In the genomic region with DNA sequence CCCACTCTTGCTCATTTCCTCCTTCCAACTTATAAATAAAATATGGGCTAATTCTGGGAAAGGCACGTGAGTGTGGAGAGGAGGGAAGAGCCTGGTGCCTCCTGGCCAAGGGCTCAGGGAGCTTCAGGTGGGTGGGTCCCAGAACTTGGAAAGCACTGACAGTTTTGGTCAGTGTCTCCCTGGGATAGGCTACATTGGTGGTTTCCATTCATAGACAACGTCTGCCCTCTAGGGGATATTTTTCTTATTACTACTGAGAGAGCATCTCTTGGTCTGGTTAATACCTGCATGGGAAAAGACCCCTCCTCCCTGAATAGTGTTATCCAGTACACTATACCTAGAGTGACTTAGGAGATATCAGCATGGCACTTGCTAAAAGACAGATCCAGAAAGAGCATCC, we compare ENCODE assay signal across 8 mouse cellular contexts. TPM values are rescaled to one million over a fixed set of nuclear protein-coding genes. Genes with fewer than 3 reads are reported as not detected.
DNase-seq lines count a peak whose midpoint lies in the region; TF ChIP-seq lines count a peak whose summit lies in the region.

No protein-coding gene starts in this region.

- no peak for TF ChIP-seq POLR2A in brain, embryonic 14.5 days (IDR thresholded peaks at IDR 0.05; ENCODE audit: borderline replicate concordance, extremely low read depth, insufficient read depth, insufficient read length, poor library complexity, severe bottlenecking)
- no peak for TF ChIP-seq POLR2A in myocyte (IDR thresholded peaks at IDR 0.05; ENCODE audit: insufficient read length, low read depth)

- no peak overlapping the region for H3K4me3 ChIP-seq in myocyte

- no peaks in the 10 kb centered on the region for H3K36me3 ChIP-seq in myocyte (ENCODE audit: control insufficient read depth, insufficient read depth)

- H3ac ChIP-seq in myocyte (ENCODE audit: control insufficient read depth, insufficient read length), result no peak overlapping the region

- intact Hi-C loops in left cerebral cortex, postnatal 14 days (cut with DNase I), result loop anchor here (5.0 to 10.0 kb wide), 2 partner anchors 67 to 459 kb away; no protein-coding TSS in a partner anchor
- intact Hi-C loops in left cerebral cortex, postnatal 10 days (cut with DNase I), result no loop called here

- TF ChIP-seq CTCF in brain, embryonic 14.5 days (IDR thresholded peaks at IDR 0.05; ENCODE audit: borderline replicate concordance, extremely low read depth, insufficient read depth, insufficient read length), result peak; percentile 18; the same call in 1 of the 2 replicates

- peak overlapping the region; percentile 27 for H3K4me2 ChIP-seq in myocyte (ENCODE audit: low read depth)

- peak; percentile 6 to 30 for DNase-seq in cerebellum, postnatal 14 days
- no peak for DNase-seq in cerebellum, postnatal 36 days
- peak; percentile 7 to 16 for DNase-seq in left cerebral cortex, postnatal 14 days (ENCODE audit: low spot score in 2 of 2)
- DNase-seq in left cerebral cortex, postnatal 10 days (ENCODE audit: extremely low spot score in 1 of 2, low spot score in 2 of 2), result no peak
- no peak for DNase-seq in brain, embryonic 14.5 days (ENCODE audit: low read depth)
- no peak for DNase-seq in urinary bladder, postnatal 10 days (ENCODE audit: low spot score)
- DNase-seq in urinary bladder, adult 2 months (ENCODE audit: low spot score), result no peak

- no peaks in the 10 kb centered on the region for H3K27me3 ChIP-seq in myocyte (ENCODE audit: control insufficient read depth, insufficient read depth, insufficient read length)

- no peaks in the 10 kb centered on the region for H3K79me2 ChIP-seq in myocyte (ENCODE audit: control insufficient read depth, insufficient read depth)

TF ChIP-seq in myocyte, 11 proteins besides CTCF, POLR2A, EP300 and RAD21:
- TF ChIP-seq CEBPB (IDR thresholded peaks at IDR 0.05; ENCODE audit: insufficient read depth, poor library complexity, severe bottlenecking), result no peak
- TF ChIP-seq POLR2AphosphoS2 (IDR thresholded peaks at IDR 0.05; ENCODE audit: insufficient read length, low read depth), result no peak
- no peak for TF ChIP-seq REST (IDR thresholded peaks at IDR 0.05; ENCODE audit: insufficient read depth, insufficient read length)
- no peak for TF ChIP-seq MAX (IDR thresholded peaks at IDR 0.05; ENCODE audit: low read depth)
- no peak for TF ChIP-seq MYOG (IDR thresholded peaks at IDR 0.05; ENCODE audit: control insufficient read depth in 1 of 3, insufficient read depth in 1 of 3, insufficient read length in 2 of 3, low read depth in 2 of 3)
- no peak for TF ChIP-seq E2F4 (IDR thresholded peaks at IDR 0.05; ENCODE audit: insufficient read depth)
- TF ChIP-seq MYOD1 (IDR thresholded peaks at IDR 0.05; ENCODE audit: control insufficient read depth in 1 of 3, insufficient read length in 2 of 3, low read depth in 2 of 3), result no peak
- no peak for TF ChIP-seq SRF (IDR thresholded peaks at IDR 0.05; ENCODE audit: control insufficient read depth, insufficient read length, low read depth)
- TF ChIP-seq TCF12 (IDR thresholded peaks at IDR 0.05; ENCODE audit: insufficient read depth, poor library complexity, severe bottlenecking), result no peak
- no peak for TF ChIP-seq TCF3 (IDR thresholded peaks at IDR 0.05; ENCODE audit: insufficient read length, low read depth)
- no peak for TF ChIP-seq USF1 (IDR thresholded peaks at IDR 0.05; ENCODE audit: low read depth)
TF ChIP-seq in myocyte: peak in this region for 0.

RNA-seq across cellular contexts. Expression of a gene that starts 22.8 kb away (rescaled TPM):
- not detected for total RNA-seq in left cerebral cortex, postnatal 14 days (2021)
- total RNA-seq in left cerebral cortex, postnatal 10 days (2021), result not detected
- polyA plus RNA-seq in brain, embryonic 14.5 days (2012; rRNA removed), result 0.10 and 0.40 TPM in 2 replicates
- not detected for polyA plus RNA-seq in myocyte (2012; fragmentation: generic; extraction: Trizol)
- 13.9 and 16.2 TPM in 2 replicates for polyA plus RNA-seq in urinary bladder, adult 2 months (2012; rRNA removed)

RNA-seq across cellular contexts. Expression of a gene that starts 50.4 kb away (rescaled TPM):
- total RNA-seq in left cerebral cortex, postnatal 14 days (2021), result not detected
- not detected for total RNA-seq in left cerebral cortex, postnatal 10 days (2021)
- 0.12 and 0.55 TPM in 2 replicates for polyA plus RNA-seq in brain, embryonic 14.5 days (2012; rRNA removed)
- polyA plus RNA-seq in myocyte (2012; fragmentation: generic; extraction: Trizol), result not detected
- polyA plus RNA-seq in urinary bladder, adult 2 months (2012; rRNA removed), result 0.03 and 0.06 TPM in 2 replicates

Comparison
In these comparisons a context has a peak if more than half of its experiments do, and no peak if none do; other contexts are left out.
1. DNase-seq: peak in cerebellum, postnatal 14 days (2 of 2) and left cerebral cortex, postnatal 14 days (2 of 2); none in cerebellum, postnatal 36 days (0 of 2), left cerebral cortex, postnatal 10 days (0 of 2), brain, embryonic 14.5 days (single experiment), urinary bladder, postnatal 10 days (single experiment) and urinary bladder, adult 2 months (single experiment).
2. RNA of a gene that starts 22.8 kb away (polyA plus RNA-seq): 13.9 to 16.2 TPM in urinary bladder, adult 2 months; 0.10 to 0.40 TPM in brain, embryonic 14.5 days and not detected in myocyte (single experiment); every median in the first group is over 10 times any median in the second.